Comparison of ENCODE assay signal across 14 mouse cellular contexts in genomic region chr4:151483977-151484313, GRCm38 (mm10).
DNase-seq lines count a peak whose midpoint lies in the region; ATAC-seq and TF ChIP-seq lines count a peak whose summit lies in the region.
"Had no signal": no experiment of that assay in that cellular context is flagged by ENCODE, and none has a peak within 500 bp of the region (broad histone marks: within the 10 kb centered on the region; RNA-seq: fewer than 3 reads in every experiment).

No protein-coding gene starts in this region.

- no peaks in the 10 kb centered on the region for H3K36me3 ChIP-seq in forebrain, embryonic 11.5 days (ENCODE audit: control insufficient read depth, insufficient read depth, low read length)
- H3K36me3 ChIP-seq in forebrain, embryonic 14.5 days (ENCODE audit: control insufficient read depth, insufficient read depth, low read length): no peaks in the 10 kb centered on the region
- H3K36me3 ChIP-seq in embryonic facial prominence, embryonic 14.5 days (ENCODE audit: control insufficient read depth, insufficient read depth, low read length): no peaks in the 10 kb centered on the region
- H3K36me3 ChIP-seq in forebrain, postnatal 0 days (ENCODE audit: insufficient read depth): no peaks in the 10 kb centered on the region
- no peaks in the 10 kb centered on the region for H3K36me3 ChIP-seq in midbrain, embryonic 14.5 days (ENCODE audit: control insufficient read depth, insufficient read depth, low read length)
- H3K36me3 ChIP-seq: G1E; heart, embryonic 13.5 days; limb, embryonic 15.5 days; stomach, embryonic 15.5 days had no signal

- H3K27me3 ChIP-seq in forebrain, embryonic 11.5 days (ENCODE audit: control insufficient read depth, insufficient read depth, low read length): no peaks in the 10 kb centered on the region
- no peaks in the 10 kb centered on the region for H3K27me3 ChIP-seq in forebrain, embryonic 14.5 days (replicated peaks; ENCODE audit: control insufficient read depth, insufficient read depth, low read length)
- H3K27me3 ChIP-seq in embryonic facial prominence, embryonic 14.5 days (replicated peaks; ENCODE audit: control insufficient read depth, insufficient read depth, low read length): peaks cover 14% of the 10 kb centered on the region
- peaks cover 4% of the 10 kb centered on the region for H3K27me3 ChIP-seq in forebrain, postnatal 0 days (ENCODE audit: insufficient read depth, low read length)
- no peaks in the 10 kb centered on the region for H3K27me3 ChIP-seq in midbrain, embryonic 14.5 days (ENCODE audit: control insufficient read depth, insufficient read depth, low read length)
- H3K27me3 ChIP-seq: stomach, embryonic 15.5 days had no signal

- peak; percentile 60 for DNase-seq in forebrain, embryonic 11.5 days (ENCODE audit: low spot score)
- no peak for DNase-seq in forebrain, embryonic 14.5 days (ENCODE audit: low spot score)
- no peak for DNase-seq in embryonic facial prominence, embryonic 14.5 days (ENCODE audit: low spot score)
- DNase-seq in forebrain, postnatal 0 days: no peak
- DNase-seq in midbrain, embryonic 14.5 days: no peak
- DNase-seq in layer of hippocampus, adult 18-20 months (ENCODE audit: low spot score in 2 of 2): no peak
- DNase-seq in retina, embryonic 14.5 days (ENCODE audit: low spot score): no peak

- peak; percentile 69 for ATAC-seq in forebrain, embryonic 11.5 days (replicated peaks; ENCODE audit: low FRiP score)
- ATAC-seq in forebrain, embryonic 14.5 days: no peak; the same call in 1 of the 2 replicates
- 0 out of 2 replicates have a peak, but pooled peaks have one; percentile 30 for ATAC-seq in embryonic facial prominence, embryonic 14.5 days (ENCODE audit: low read depth)
- ATAC-seq in forebrain, postnatal 0 days: peak; percentile 13; the same call in 1 of the 2 replicates
- ATAC-seq in midbrain, embryonic 14.5 days (ENCODE audit: low FRiP score, low TSS enrichment): no peak; the same call in 1 of the 2 replicates
- no peak for ATAC-seq in cerebellum, adult (ENCODE audit: insufficient number of reproducible peaks, low FRiP score, low TSS enrichment)
- ATAC-seq: activated CD4-positive, CD25-positive, alpha-beta regulatory T cell, adult 4 months; intestine, embryonic 16.5 days had no signal

- 40% methylated on average over 8 of the region's 8 CpGs for WGBS in forebrain, embryonic 11.5 days
- WGBS in forebrain, embryonic 14.5 days: 38% methylated on average over 8 of the region's 8 CpGs
- WGBS in embryonic facial prominence, embryonic 14.5 days: 59% methylated on average over 8 of the region's 8 CpGs
- 32% methylated on average over 8 of the region's 8 CpGs for WGBS in forebrain, postnatal 0 days
- 50% methylated on average over 8 of the region's 8 CpGs for WGBS in midbrain, embryonic 14.5 days

- no peaks in the 10 kb centered on the region for H3K9me3 ChIP-seq in forebrain, embryonic 11.5 days (ENCODE audit: control insufficient read depth, low read length)
- no peaks in the 10 kb centered on the region for H3K9me3 ChIP-seq in forebrain, embryonic 14.5 days (replicated peaks; ENCODE audit: control insufficient read depth, low read length)
- H3K9me3 ChIP-seq in embryonic facial prominence, embryonic 14.5 days (ENCODE audit: control insufficient read depth, low read length): 0 out of 2 replicates have a peak, but pooled peaks cover 4% of the 10 kb centered on the region
- no peaks in the 10 kb centered on the region for H3K9me3 ChIP-seq in forebrain, postnatal 0 days (ENCODE audit: low read length)
- no peaks in the 10 kb centered on the region for H3K9me3 ChIP-seq in midbrain, embryonic 14.5 days (ENCODE audit: control insufficient read depth, low read length)
- H3K9me3 ChIP-seq: heart, embryonic 13.5 days; limb, embryonic 15.5 days; stomach, embryonic 15.5 days had no signal

- no peak overlapping the region for H3K4me3 ChIP-seq in forebrain, embryonic 11.5 days (ENCODE audit: low read depth, low read length)
- no peak overlapping the region for H3K4me3 ChIP-seq in forebrain, embryonic 14.5 days (ENCODE audit: low read depth, low read length)
- H3K4me3 ChIP-seq in embryonic facial prominence, embryonic 14.5 days (ENCODE audit: low read depth, low read length): no peak overlapping the region
- H3K4me3 ChIP-seq in forebrain, postnatal 0 days (ENCODE audit: low read depth, low read length): no peak overlapping the region
- H3K4me3 ChIP-seq in midbrain, embryonic 14.5 days (replicated peaks; ENCODE audit: low read depth, low read length): no peak overlapping the region
- H3K4me3 ChIP-seq: heart, embryonic 13.5 days; limb, embryonic 15.5 days; stomach, embryonic 15.5 days had no signal

- H3K4me2 ChIP-seq in forebrain, embryonic 11.5 days (ENCODE audit: low read depth, low read length, severe bottlenecking): no peak overlapping the region
- H3K4me2 ChIP-seq in forebrain, embryonic 14.5 days (ENCODE audit: low read length): no peak overlapping the region
- no peak overlapping the region for H3K4me2 ChIP-seq in embryonic facial prominence, embryonic 14.5 days (ENCODE audit: low read depth, low read length)
- H3K4me2 ChIP-seq in forebrain, postnatal 0 days (ENCODE audit: low read depth): no peak overlapping the region
- H3K4me2 ChIP-seq in midbrain, embryonic 14.5 days (ENCODE audit: low read length): peak overlapping the region; percentile 25; the same call in 1 of the 2 replicates
- H3K4me2 ChIP-seq: heart, embryonic 13.5 days; limb, embryonic 15.5 days; stomach, embryonic 15.5 days had no signal

- H3K4me1 ChIP-seq in forebrain, embryonic 11.5 days (replicated peaks; ENCODE audit: control insufficient read depth, insufficient read depth, low read length): peaks cover 4% of the 10 kb centered on the region; the same call in 1 of the 2 replicates
- H3K4me1 ChIP-seq in forebrain, embryonic 14.5 days (ENCODE audit: control insufficient read depth, insufficient read depth, low read length): peaks cover 10% of the 10 kb centered on the region; the same call in 1 of the 2 replicates
- no peaks in the 10 kb centered on the region for H3K4me1 ChIP-seq in embryonic facial prominence, embryonic 14.5 days (ENCODE audit: control insufficient read depth, insufficient read depth, low read length)
- no peaks in the 10 kb centered on the region for H3K4me1 ChIP-seq in forebrain, postnatal 0 days (ENCODE audit: insufficient read depth)
- peaks cover 10% of the 10 kb centered on the region for H3K4me1 ChIP-seq in midbrain, embryonic 14.5 days (ENCODE audit: control insufficient read depth, insufficient read depth, low read length)
- H3K4me1 ChIP-seq: heart, embryonic 13.5 days; limb, embryonic 15.5 days; stomach, embryonic 15.5 days had no signal

- no peak overlapping the region for H3K27ac ChIP-seq in forebrain, embryonic 11.5 days (ENCODE audit: low read depth, low read length)
- no peak overlapping the region for H3K27ac ChIP-seq in forebrain, embryonic 14.5 days (ENCODE audit: low read depth, low read length)
- H3K27ac ChIP-seq in embryonic facial prominence, embryonic 14.5 days (replicated peaks; ENCODE audit: low read depth, low read length): no peak overlapping the region
- no peak overlapping the region for H3K27ac ChIP-seq in forebrain, postnatal 0 days (ENCODE audit: low read depth, low read length)
- peak overlapping the region; percentile 60; the same call in 1 of the 2 replicates for H3K27ac ChIP-seq in midbrain, embryonic 14.5 days (replicated peaks; ENCODE audit: low read depth, low read length)
- H3K27ac ChIP-seq: heart, embryonic 13.5 days; limb, embryonic 15.5 days; stomach, embryonic 15.5 days had no signal

- H3K9ac ChIP-seq in forebrain, embryonic 11.5 days (ENCODE audit: low read length): no peak overlapping the region
- H3K9ac ChIP-seq in forebrain, embryonic 14.5 days (ENCODE audit: low read length): no peak overlapping the region
- H3K9ac ChIP-seq in embryonic facial prominence, embryonic 14.5 days (ENCODE audit: low read depth, low read length): no peak overlapping the region
- H3K9ac ChIP-seq in forebrain, postnatal 0 days: no peak overlapping the region
- no peak overlapping the region for H3K9ac ChIP-seq in midbrain, embryonic 14.5 days (replicated peaks; ENCODE audit: low read length)
- H3K9ac ChIP-seq: heart, embryonic 13.5 days; limb, embryonic 15.5 days; stomach, embryonic 15.5 days had no signal

- no peak for TF ChIP-seq CTCF in forebrain, postnatal 0 days (IDR thresholded peaks at IDR 0.05; ENCODE audit: low read depth)

Comparison
In these comparisons a context has a peak if more than half of its experiments do, and no peak if none do; other contexts are left out.
1. ATAC-seq: peak in forebrain, embryonic 11.5 days (single experiment), embryonic facial prominence, embryonic 14.5 days (single experiment) and forebrain, postnatal 0 days (single experiment); none in forebrain, embryonic 14.5 days (single experiment), midbrain, embryonic 14.5 days (single experiment) and cerebellum, adult (single experiment).